In genomic region chr15:88890751-88891675, GRCm38 (mm10) we compare ENCODE assay signal across 8 mouse cellular contexts. TPM values are rescaled to one million over a fixed set of nuclear protein-coding genes. Genes with fewer than 3 reads are reported as not detected.
DNase-seq lines count a peak whose midpoint lies in the region; ATAC-seq lines count a peak whose summit lies in the region.

No protein-coding gene starts in this region.

- H3K36me3 ChIP-seq in embryonic facial prominence, embryonic 13.5 days: no peaks in the 10 kb centered on the region
- no peaks in the 10 kb centered on the region for H3K36me3 ChIP-seq in heart, embryonic 10.5 days
- no peaks in the 10 kb centered on the region for H3K36me3 ChIP-seq in limb, embryonic 15.5 days
- H3K36me3 ChIP-seq in midbrain, embryonic 16.5 days (ENCODE audit: control insufficient read depth, insufficient read depth, low read length): no peaks in the 10 kb centered on the region

- WGBS in embryonic facial prominence, embryonic 13.5 days: 2% methylated on average over 41 of the region's 41 CpGs
- WGBS in heart, embryonic 10.5 days: 2% methylated on average over 37 of the region's 41 CpGs
- 1% methylated on average over 41 of the region's 41 CpGs for WGBS in limb, embryonic 15.5 days
- 1% methylated on average over 39 of the region's 41 CpGs for WGBS in midbrain, embryonic 16.5 days

- peak overlapping the region; percentile 89 for H3K4me2 ChIP-seq in embryonic facial prominence, embryonic 13.5 days
- H3K4me2 ChIP-seq in limb, embryonic 15.5 days: peak overlapping the region; percentile 88
- peak overlapping the region; percentile 93 for H3K4me2 ChIP-seq in midbrain, embryonic 16.5 days (ENCODE audit: low read length)

- H3K9ac ChIP-seq in embryonic facial prominence, embryonic 13.5 days: peak overlapping the region; percentile 72
- 0 out of 2 replicates have a peak overlapping the region, but pooled peaks have one; percentile 17 for H3K9ac ChIP-seq in limb, embryonic 15.5 days
- H3K9ac ChIP-seq in midbrain, embryonic 16.5 days (ENCODE audit: low read depth, low read length): peak overlapping the region; percentile 81

- peak; percentile 71 to 79 for DNase-seq in urinary bladder, adult 18-20 months (ENCODE audit: low spot score in 2 of 2)
- no peak for DNase-seq in urinary bladder, postnatal 10 days (ENCODE audit: low spot score)
- peak; percentile 95 for DNase-seq in heart, embryonic 10.5 days (ENCODE audit: low spot score)
- peak; percentile 92 for DNase-seq in kidney, adult 9 months
- peak; percentile 61 to 65 for DNase-seq in spleen, postnatal 36 days (ENCODE audit: low spot score in 2 of 2)

- peak overlapping the region; percentile 54 for H3K4me3 ChIP-seq in embryonic facial prominence, embryonic 13.5 days
- H3K4me3 ChIP-seq in heart, embryonic 10.5 days: peak overlapping the region; percentile 70
- peak overlapping the region; percentile 48 for H3K4me3 ChIP-seq in limb, embryonic 15.5 days
- peak overlapping the region; percentile 56 for H3K4me3 ChIP-seq in midbrain, embryonic 16.5 days (ENCODE audit: low read depth, low read length)

- 0 out of 2 replicates have a peak, but pooled peaks cover 11% of the 10 kb centered on the region for H3K27me3 ChIP-seq in embryonic facial prominence, embryonic 13.5 days
- H3K27me3 ChIP-seq in heart, embryonic 10.5 days (ENCODE audit: insufficient read depth, poor library complexity, severe bottlenecking): peaks cover 33% of the 10 kb centered on the region
- H3K27me3 ChIP-seq in limb, embryonic 15.5 days: 0 out of 2 replicates have a peak, but pooled peaks cover 6% of the 10 kb centered on the region
- H3K27me3 ChIP-seq in midbrain, embryonic 16.5 days (ENCODE audit: control insufficient read depth, insufficient read depth, low read depth, low read length): no peaks in the 10 kb centered on the region; the same call in none of the 2 replicates

- peak; percentile 66 for ATAC-seq in embryonic facial prominence, embryonic 13.5 days (ENCODE audit: insufficient number of reproducible peaks, insufficient read depth, low FRiP score, low TSS enrichment, low read depth)
- ATAC-seq in limb, embryonic 15.5 days (ENCODE audit: insufficient number of reproducible peaks, low FRiP score, low TSS enrichment, low read depth): peak; percentile 62
- peak; percentile 96 for ATAC-seq in midbrain, embryonic 16.5 days

- H3K4me1 ChIP-seq in embryonic facial prominence, embryonic 13.5 days: peaks cover 16% of the 10 kb centered on the region
- H3K4me1 ChIP-seq in heart, embryonic 10.5 days: peaks cover 24% of the 10 kb centered on the region
- peaks cover 14% of the 10 kb centered on the region for H3K4me1 ChIP-seq in limb, embryonic 15.5 days
- no peaks in the 10 kb centered on the region for H3K4me1 ChIP-seq in midbrain, embryonic 16.5 days (ENCODE audit: control insufficient read depth, insufficient read depth, low read length)

- no peak overlapping the region for H3K27ac ChIP-seq in embryonic facial prominence, embryonic 13.5 days
- H3K27ac ChIP-seq in heart, embryonic 10.5 days: peak overlapping the region; percentile 83
- H3K27ac ChIP-seq in limb, embryonic 15.5 days: peak overlapping the region; percentile 57
- H3K27ac ChIP-seq in midbrain, embryonic 16.5 days (ENCODE audit: low read length): peak overlapping the region; percentile 62; the same call in 1 of the 2 replicates

- no peaks in the 10 kb centered on the region for H3K9me3 ChIP-seq in embryonic facial prominence, embryonic 13.5 days
- no peaks in the 10 kb centered on the region for H3K9me3 ChIP-seq in heart, embryonic 10.5 days
- H3K9me3 ChIP-seq in limb, embryonic 15.5 days: no peaks in the 10 kb centered on the region; the same call in 1 of the 2 replicates
- H3K9me3 ChIP-seq in midbrain, embryonic 16.5 days (replicated peaks; ENCODE audit: control insufficient read depth, low read length, poor library complexity, severe bottlenecking): no peaks in the 10 kb centered on the region

RNA-seq across cellular contexts. Expression of gene Pim3, which starts 29.0 kb away (rescaled TPM):
- polyA plus RNA-seq in embryonic facial prominence, embryonic 13.5 days (2015; fragmentation: Nextera tagmentation; extraction: Ambion mirVana): 48.7 and 52.9 TPM in 2 replicates
- polyA plus RNA-seq in heart, embryonic 10.5 days (2016; fragmentation: Nextera tagmentation; extraction: Ambion mirVana): 68.1 and 73.7 TPM in 2 replicates
- 52.9 and 61.4 TPM in 2 replicates for polyA plus RNA-seq in limb, embryonic 15.5 days (2015; fragmentation: Nextera tagmentation; extraction: Ambion mirVana)
- 64.7 and 67.5 TPM in 2 replicates for polyA plus RNA-seq in midbrain, embryonic 16.5 days (2015; fragmentation: Nextera tagmentation; extraction: Ambion mirVana)

Comparison
In these comparisons a context has a peak if more than half of its experiments do, and no peak if none do; other contexts are left out.
1. H3K9ac ChIP-seq: peak in every context shown above with its lines; median percentile 81 in midbrain, embryonic 16.5 days; 72 in embryonic facial prominence, embryonic 13.5 days; 17 in limb, embryonic 15.5 days.